Mouse (Mus musculus) intestine, embryonic 15.5 days (tissue): ENCODE measurements around the gene Col4a1. TPM values are rescaled to one million over a fixed set of nuclear protein-coding genes. Genes with fewer than 3 reads are reported as not detected.

Experiments used
- ATAC-seq: fragments of 200-750 bp; cut with Nextera tagmentation; 2 replicates; pipeline ENCODE4 v1.8.0; 2017; ENCODE audit warnings: moderate TSS enrichment, moderate library complexity
- H3K27ac ChIP-seq: fragments of 300-500 bp; sonication (generic); 2 replicates; pipeline ENCODE4 v1.5.1; 2015; ENCODE audit warnings: mild to moderate bottlenecking, inconsistent platforms
- H3K27me3 ChIP-seq: fragments of 300-500 bp; sonication (generic); replicated peaks from 2 replicates; pipeline ENCODE4 v1.6.1; 2015; ENCODE audit warnings: inconsistent platforms
- H3K36me3 ChIP-seq: fragments of 300-500 bp; sonication (generic); 2 replicates; pipeline ENCODE4 v1.6.1; 2015; ENCODE audit warnings: inconsistent platforms
- H3K4me1 ChIP-seq: fragments of 300-500 bp; sonication (generic); replicated peaks from 2 replicates; pipeline ENCODE4 v1.6.1; 2015; ENCODE audit warnings: inconsistent platforms
- H3K4me2 ChIP-seq: fragments of 300-500 bp; sonication (generic); replicated peaks from 2 replicates; pipeline ENCODE4 v1.6.1; 2015; ENCODE audit warnings: mild to moderate bottlenecking, inconsistent platforms
- H3K4me3 ChIP-seq: fragments of 300-500 bp; sonication (generic); replicated peaks from 2 replicates; pipeline ENCODE4 v1.5.1; 2015; ENCODE audit warnings: inconsistent platforms
- H3K9ac ChIP-seq: fragments of 300-500 bp; sonication (generic); 2 replicates; pipeline ENCODE4 v1.6.1; 2015; ENCODE audit warnings: inconsistent platforms
- H3K9me3 ChIP-seq: fragments of 300-500 bp; sonication (generic); 2 replicates; pipeline ENCODE4 v1.6.1; 2016; ENCODE audit warnings: inconsistent platforms
- WGBS: fragments of 180-500 bp; shearing (Covaris S2); methylation state at CpG from one replicate; pipeline ENCODE4 v1.1.7; 2015; 5-methylcytosine and 5-hydroxymethylcytosine counted together
- polyA plus RNA-seq: library from polyadenylated mRNA; unstranded; fragments of >200 nt; fragmentation: Nextera tagmentation; extraction: Ambion mirVana; gene quantifications from 2 replicates; pipeline ENCODE4 v1.2.1, GENCODE M21; 2015

Col4a1 gene
- polyA plus RNA-seq, 1 experiment from 2014 or later = 161 TPM

GRCm38 (mm10) chr8:11256405-11256804, 56.2 kb downstream of the Col4a1 start:
- WGBS = 73% methylated on average over 7 of the region's 7 CpGs
- H3K4me1 ChIP-seq = peaks cover 37% of the 10 kb centered on the region
- H3K9me3 ChIP-seq = no peaks in the 10 kb centered on the region
- ATAC-seq = no peak
- no peak overlapping the region for H3K4me3 ChIP-seq
- peak overlapping the region; percentile 36; the same call in 1 of the 2 replicates for H3K27ac ChIP-seq
- no peak overlapping the region for H3K9ac ChIP-seq
- no peaks in the 10 kb centered on the region for H3K36me3 ChIP-seq
- no peaks in the 10 kb centered on the region for H3K27me3 ChIP-seq
- H3K4me2 ChIP-seq = no peak overlapping the region

DNA sequence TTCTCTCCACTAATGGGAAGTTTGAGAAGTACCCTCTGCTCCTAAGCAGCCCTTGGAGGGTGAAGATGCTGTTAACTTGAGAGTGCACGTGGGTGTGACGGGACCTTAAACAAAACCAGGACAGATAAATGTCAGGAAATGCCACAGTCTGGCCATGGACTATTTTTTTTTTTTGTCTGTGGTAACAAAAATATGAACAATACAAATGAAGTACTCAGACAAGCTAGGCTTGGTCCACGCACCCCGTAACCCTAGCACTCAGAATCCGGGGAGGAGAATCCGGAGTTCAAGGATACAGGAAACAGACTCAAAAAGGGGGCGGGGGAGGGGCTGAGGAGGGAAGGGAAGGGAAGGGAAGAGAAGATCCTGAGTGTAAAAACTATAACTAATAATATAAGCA, 56.9 kb downstream of the Col4a1 start:
- Histone ChIP-seq H3K9ac (no peak overlapping the region), H3K27me3 (no peaks in the 10 kb centered on the region), H3K36me3 (no peaks in the 10 kb centered on the region), H3K27ac (no peak overlapping the region), H3K9me3 (no peaks in the 10 kb centered on the region), H3K4me3 (no peak overlapping the region), H3K4me2 (no peak overlapping the region), H3K4me1 (peaks cover 37% of the 10 kb centered on the region)
- WGBS = 66% methylated on average over 7 of the region's 7 CpGs
- ATAC-seq = no peak

- ATAC-seq = no peak
- Histone ChIP-seq H3K4me1 (peaks cover 34% of the 10 kb centered on the region), H3K27ac (no peak overlapping the region), H3K4me3 (no peak overlapping the region), H3K36me3 (no peaks in the 10 kb centered on the region), H3K4me2 (no peak overlapping the region), H3K27me3 (no peaks in the 10 kb centered on the region), H3K9me3 (no peaks in the 10 kb centered on the region), H3K9ac (no peak overlapping the region)
- WGBS = 86% methylated on average over 10 of the region's 10 CpGs
These were observed 57.6 kb downstream of the Col4a1 start for GRCm38 (mm10) chr8:11254914-11255530.

GRCm38 (mm10) chr8:11254510-11254909, 58.1 kb downstream of the Col4a1 start:
- Histone ChIP-seq H3K4me1 (peaks cover 30% of the 10 kb centered on the region), H3K9ac (no peak overlapping the region), H3K4me2 (no peak overlapping the region), H3K9me3 (no peaks in the 10 kb centered on the region), H3K27ac (no peak overlapping the region), H3K36me3 (no peaks in the 10 kb centered on the region), H3K4me3 (no peak overlapping the region), H3K27me3 (no peaks in the 10 kb centered on the region)
- WGBS = 74% methylated on average over 2 of the region's 2 CpGs
- ATAC-seq = no peak

GRCm38 (mm10) chr8:11253556-11253955, 59.1 kb downstream of the Col4a1 start:
- peak; percentile 75 for ATAC-seq
- Histone ChIP-seq H3K9ac (no peak overlapping the region), H3K36me3 (no peaks in the 10 kb centered on the region), H3K27me3 (no peaks in the 10 kb centered on the region), H3K4me1 (peaks cover 30% of the 10 kb centered on the region), H3K4me3 (no peak overlapping the region), H3K9me3 (no peaks in the 10 kb centered on the region), H3K4me2 (no peak overlapping the region), H3K27ac (no peak overlapping the region)
- 88% methylated on average over 1 of the region's 1 CpGs for WGBS

DNA sequence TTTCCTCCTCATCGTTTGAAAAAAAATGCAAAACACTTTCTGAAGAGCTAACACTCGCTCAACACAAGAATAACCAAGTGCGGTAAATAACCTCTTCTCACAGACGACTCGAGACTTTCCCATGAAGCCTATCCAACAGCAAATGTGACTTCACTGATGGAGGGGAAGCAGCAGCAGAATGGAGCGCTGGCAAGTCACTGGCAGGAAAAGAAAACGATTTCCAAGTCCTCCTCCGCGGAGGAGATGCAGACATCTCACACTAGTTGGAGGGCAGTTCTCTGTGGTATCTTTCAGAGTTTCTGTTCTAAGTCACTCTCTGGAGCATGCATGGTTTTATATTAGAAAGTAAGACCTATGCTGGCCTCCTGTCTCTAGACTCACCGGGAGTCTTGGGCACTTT, 59.6 kb downstream of the Col4a1 start:
- Histone ChIP-seq H3K4me2 (no peak overlapping the region), H3K4me3 (no peak overlapping the region), H3K4me1 (peaks cover 33% of the 10 kb centered on the region), H3K27ac (no peak overlapping the region), H3K9me3 (no peaks in the 10 kb centered on the region), H3K27me3 (no peaks in the 10 kb centered on the region), H3K9ac (no peak overlapping the region), H3K36me3 (no peaks in the 10 kb centered on the region)
- no peak; the same call in 1 of the 2 replicates for ATAC-seq
- 82% methylated on average over 10 of the region's 10 CpGs for WGBS

- H3K27ac ChIP-seq = 0 out of 2 replicates have a peak overlapping the region, but pooled peaks have one; percentile 17
- no peaks in the 10 kb centered on the region for H3K36me3 ChIP-seq
- no peak for ATAC-seq
These were observed 60.3 kb downstream of the Col4a1 start for GRCm38 (mm10) chr8:11252235-11252774.

DNA sequence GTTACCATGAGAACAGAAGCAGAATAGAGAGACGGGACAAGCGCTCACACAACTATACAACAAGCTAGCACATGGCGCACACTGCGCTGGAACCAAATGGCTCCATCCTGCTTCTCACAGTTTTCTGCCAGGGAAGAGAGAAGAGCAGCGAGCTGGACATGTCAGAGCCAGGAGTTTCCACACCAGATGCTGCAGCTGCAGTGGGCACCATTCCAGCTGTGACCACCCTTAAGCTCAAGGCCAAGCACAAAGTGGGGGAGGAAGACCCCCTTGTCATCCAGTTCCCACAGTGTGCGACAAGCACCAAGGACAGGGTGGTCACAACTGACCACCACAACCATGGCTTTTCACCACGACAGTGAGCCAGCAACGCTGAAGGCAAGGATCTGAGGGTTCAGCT, 62.5 kb downstream of the Col4a1 start:
- no peak for ATAC-seq
- Histone ChIP-seq H3K4me2 (no peak overlapping the region), H3K4me1 (peaks cover 22% of the 10 kb centered on the region), H3K9ac (no peak overlapping the region), H3K27ac (peak overlapping the region; percentile 42), H3K4me3 (no peak overlapping the region), H3K36me3 (no peaks in the 10 kb centered on the region), H3K27me3 (no peaks in the 10 kb centered on the region), H3K9me3 (no peaks in the 10 kb centered on the region)
- 64% methylated on average over 8 of the region's 8 CpGs for WGBS

More at GRCm38 (mm10) chr8:11252235-11252774, 60.3 kb downstream of the Col4a1 start:
- Histone ChIP-seq H3K4me2 (no peak overlapping the region), H3K4me1 (peaks cover 28% of the 10 kb centered on the region), H3K27me3 (no peaks in the 10 kb centered on the region), H3K9me3 (no peaks in the 10 kb centered on the region), H3K4me3 (no peak overlapping the region), H3K9ac (no peak overlapping the region)
- 49% methylated on average over 7 of the region's 7 CpGs for WGBS

DNA sequence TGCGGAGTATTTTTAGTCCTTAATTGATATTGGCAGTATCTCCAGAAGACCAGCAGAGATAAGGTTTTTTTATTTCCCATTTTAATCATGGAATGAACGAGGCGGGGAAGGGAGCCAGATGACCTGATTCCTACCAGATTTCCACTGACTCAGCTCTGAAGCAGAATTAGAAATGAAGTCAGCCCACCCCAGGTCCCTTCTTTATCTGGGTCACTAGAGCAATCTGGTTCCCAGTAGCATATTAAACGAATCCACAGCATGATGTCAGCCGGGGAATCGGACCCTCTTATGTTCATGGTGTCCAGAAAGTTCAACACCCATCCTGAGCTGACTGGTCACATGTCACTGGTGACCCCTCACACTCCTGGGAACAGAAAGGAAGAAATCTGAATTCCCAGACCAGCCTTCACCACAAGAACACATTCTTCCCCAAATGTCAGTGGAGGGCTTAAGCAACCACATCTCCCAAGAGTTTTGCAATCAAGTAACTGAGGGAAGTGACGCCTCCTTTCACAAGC, 63.0 kb downstream of the Col4a1 start:
- WGBS = 67% methylated on average over 7 of the region's 7 CpGs

DNA sequence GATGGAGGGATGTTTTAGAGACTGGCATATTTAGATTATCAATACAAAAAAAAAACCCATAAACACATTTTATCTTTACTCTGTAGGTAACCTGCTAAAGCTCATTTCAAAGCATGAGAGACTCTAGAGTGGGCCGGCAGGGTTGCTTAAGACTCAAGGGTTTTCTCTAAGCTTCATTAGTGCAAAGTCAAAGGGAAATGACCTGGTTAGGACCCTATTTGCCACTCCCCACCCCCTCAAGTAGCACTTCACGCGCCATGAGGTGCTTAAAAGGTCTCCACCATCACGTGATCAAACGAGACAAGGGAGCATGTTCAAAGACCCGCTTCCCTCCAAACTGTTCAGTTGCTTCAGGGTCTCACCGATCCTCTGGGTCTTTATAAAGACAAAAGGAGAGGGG, 63.9 kb downstream of the Col4a1 start:
- no peaks in the 10 kb centered on the region for H3K27me3 ChIP-seq
- H3K36me3 ChIP-seq = no peaks in the 10 kb centered on the region
- H3K27ac ChIP-seq = 0 out of 2 replicates have a peak overlapping the region, but pooled peaks have one; percentile 6
- WGBS = 42% methylated on average over 7 of the region's 7 CpGs
- peaks cover 20% of the 10 kb centered on the region for H3K4me1 ChIP-seq
- no peak for ATAC-seq
- H3K9ac ChIP-seq = no peak overlapping the region
- H3K4me3 ChIP-seq = no peak overlapping the region
- no peak overlapping the region for H3K4me2 ChIP-seq
- no peaks in the 10 kb centered on the region for H3K9me3 ChIP-seq

More for the DNA sequence above, 63.0 kb downstream of the Col4a1 start:
- peaks cover 20% of the 10 kb centered on the region for H3K4me1 ChIP-seq
- H3K9ac ChIP-seq = no peak overlapping the region
- H3K27ac ChIP-seq = no peak overlapping the region
- no peak for ATAC-seq
- no peaks in the 10 kb centered on the region for H3K9me3 ChIP-seq
- H3K4me3 ChIP-seq = no peak overlapping the region
- H3K27me3 ChIP-seq = no peaks in the 10 kb centered on the region
- no peaks in the 10 kb centered on the region for H3K36me3 ChIP-seq
- no peak overlapping the region for H3K4me2 ChIP-seq

- H3K4me1 ChIP-seq = no peaks in the 10 kb centered on the region
- no peak overlapping the region for H3K4me3 ChIP-seq
- H3K36me3 ChIP-seq = peaks cover 6% of the 10 kb centered on the region; the same call in 1 of the 2 replicates
- H3K27me3 ChIP-seq = no peaks in the 10 kb centered on the region
- no peak overlapping the region for H3K4me2 ChIP-seq
- H3K9me3 ChIP-seq = no peaks in the 10 kb centered on the region
- no peak overlapping the region for H3K9ac ChIP-seq
- WGBS = 53% methylated on average over 2 of the region's 2 CpGs
- no peak overlapping the region for H3K27ac ChIP-seq
- no peak for ATAC-seq
These were observed 71.1 kb downstream of the Col4a1 start for GRCm38 (mm10) chr8:11241488-11241887.

GRCm38 (mm10) chr8:11234879-11235210, 77.8 kb downstream of the Col4a1 start:
- 87% methylated on average over 6 of the region's 6 CpGs for WGBS
- Histone ChIP-seq H3K27ac (no peak overlapping the region), H3K27me3 (no peaks in the 10 kb centered on the region), H3K4me3 (no peak overlapping the region), H3K9me3 (no peaks in the 10 kb centered on the region), H3K9ac (no peak overlapping the region), H3K4me2 (no peak overlapping the region), H3K4me1 (no peaks in the 10 kb centered on the region; the same call in 1 of the 2 replicates), H3K36me3 (peaks cover 21% of the 10 kb centered on the region)
- ATAC-seq = no peak
